Mouse (Mus musculus): ENCODE results near the gene Ckm. TPM values are rescaled to one million over a fixed set of nuclear protein-coding genes. Genes with fewer than 3 reads are reported as not detected.
A peak's percentile ranks its signal among the peaks of the same experiment; 100 is the strongest.

Ckm gene
- total and polyA plus RNA-seq, 3 experiments: not detected

DNA sequence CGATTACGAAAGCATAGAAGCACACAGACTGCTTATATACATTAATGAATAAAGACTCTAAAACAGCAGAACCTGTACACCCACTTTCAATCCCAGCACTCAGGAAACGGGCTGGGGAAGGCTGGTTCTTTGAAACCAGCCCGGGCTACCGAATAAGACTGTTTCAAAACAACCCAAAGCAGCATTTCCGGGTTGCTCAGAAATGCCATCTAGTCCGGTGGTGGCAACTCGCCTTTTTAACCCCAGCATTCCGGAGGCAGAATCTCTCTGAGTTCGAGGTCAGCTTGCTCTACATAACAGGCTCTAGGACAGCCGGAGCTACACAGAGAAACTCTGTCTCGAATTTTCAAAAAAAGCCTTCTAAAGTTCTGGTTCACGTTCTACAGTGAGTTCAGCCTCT is 45.9 kb upstream of the Ckm start:
- DNase-seq (ENCODE audit: low read depth, low spot score): peak; percentile 33
- peak overlapping the region; percentile 75 for H3K9ac ChIP-seq (ENCODE audit: control insufficient read depth, low read depth, low read length, poor library complexity, severe bottlenecking)
- H3K4me3 ChIP-seq (ENCODE audit: control insufficient read depth in 1 of 2, insufficient read depth in 1 of 2, low read depth in 2 of 2, low read length in 2 of 2): peak overlapping the region; percentile 58 to 66
- no peak for TF ChIP-seq TCF12 (IDR thresholded peaks at IDR 0.05; ENCODE audit: low read depth, low read length)
- no peak for TF ChIP-seq MYB (IDR thresholded peaks at IDR 0.05; ENCODE audit: low read depth, low read length)
- TF ChIP-seq MYC (IDR thresholded peaks at IDR 0.05; ENCODE audit: low read depth, low read length): no peak
- TF ChIP-seq JUND (IDR thresholded peaks at IDR 0.05; ENCODE audit: low read depth, low read length): no peak
- TF ChIP-seq SMC3 (IDR thresholded peaks at IDR 0.05; ENCODE audit: low read depth, low read length): no peak
- no peak for TF ChIP-seq CTCF (IDR thresholded peaks at IDR 0.05 in 2 of 3, conservative IDR thresholded peaks at IDR 0.05 in 1 of 3; ENCODE audit: control insufficient read depth in 1 of 3, insufficient read depth in 1 of 3, low read depth in 2 of 3, low read length in 3 of 3, poor library complexity in 1 of 3, severe bottlenecking in 1 of 3)
- no peak for TF ChIP-seq RAD21 (IDR thresholded peaks at IDR 0.05; ENCODE audit: low read depth, low read length)
- no peak for TF ChIP-seq SIN3A (IDR thresholded peaks at IDR 0.05; ENCODE audit: low read length)
- no peak for TF ChIP-seq KAT2A (conservative IDR thresholded peaks at IDR 0.05; ENCODE audit: low read depth, low read length)
- no peak for TF ChIP-seq HCFC1 (IDR thresholded peaks at IDR 0.05; ENCODE audit: low read depth, low read length)
- TF ChIP-seq POLR2AphosphoS2 (IDR thresholded peaks at IDR 0.05; ENCODE audit: low read length): no peak
- no peak for TF ChIP-seq GABPA (IDR thresholded peaks at IDR 0.05; ENCODE audit: low read depth, low read length)
- no peak for TF ChIP-seq E2F4 (IDR thresholded peaks at IDR 0.05; ENCODE audit: borderline replicate concordance, low read depth, low read length)
- no peak for TF ChIP-seq POLR2A (IDR thresholded peaks at IDR 0.05; ENCODE audit: control insufficient read depth in 1 of 2, insufficient read depth in 1 of 2, low read depth in 1 of 2, low read length in 2 of 2, poor library complexity in 1 of 2)
- no peak for TF ChIP-seq NELFE (IDR thresholded peaks at IDR 0.05; ENCODE audit: low read depth, low read length)
- TF ChIP-seq ZKSCAN1 (IDR thresholded peaks at IDR 0.05; ENCODE audit: low read depth, low read length): no peak
- H3K79me2 ChIP-seq (ENCODE audit: control insufficient read depth, insufficient read depth, low read length, poor library complexity): peaks cover 10% of the 10 kb centered on the region
- H3K4me1 ChIP-seq (ENCODE audit: control insufficient read depth in 1 of 2, insufficient read depth in 2 of 2, low read length in 2 of 2): peaks cover 0 to 13% of the 10 kb centered on the region in 2 experiments; a peak in 2 of 4 replicates
- H3K36me3 ChIP-seq (ENCODE audit: control insufficient read depth in 1 of 2, insufficient read depth in 2 of 2, low read length in 2 of 2): 0 out of 4 replicates have a peak, but pooled peaks cover 0 to 2% of the 10 kb centered on the region in 2 experiments
- no peaks in the 10 kb centered on the region for H3K27me3 ChIP-seq (ENCODE audit: control insufficient read depth in 1 of 2, insufficient read depth in 2 of 2, low read length in 2 of 2)
- H3K27ac ChIP-seq (ENCODE audit: control insufficient read depth, low read depth, low read length): no peak overlapping the region
- H3K9me3 ChIP-seq (replicated peaks; ENCODE audit: insufficient read depth, low read length): no peaks in the 10 kb centered on the region

DNA sequence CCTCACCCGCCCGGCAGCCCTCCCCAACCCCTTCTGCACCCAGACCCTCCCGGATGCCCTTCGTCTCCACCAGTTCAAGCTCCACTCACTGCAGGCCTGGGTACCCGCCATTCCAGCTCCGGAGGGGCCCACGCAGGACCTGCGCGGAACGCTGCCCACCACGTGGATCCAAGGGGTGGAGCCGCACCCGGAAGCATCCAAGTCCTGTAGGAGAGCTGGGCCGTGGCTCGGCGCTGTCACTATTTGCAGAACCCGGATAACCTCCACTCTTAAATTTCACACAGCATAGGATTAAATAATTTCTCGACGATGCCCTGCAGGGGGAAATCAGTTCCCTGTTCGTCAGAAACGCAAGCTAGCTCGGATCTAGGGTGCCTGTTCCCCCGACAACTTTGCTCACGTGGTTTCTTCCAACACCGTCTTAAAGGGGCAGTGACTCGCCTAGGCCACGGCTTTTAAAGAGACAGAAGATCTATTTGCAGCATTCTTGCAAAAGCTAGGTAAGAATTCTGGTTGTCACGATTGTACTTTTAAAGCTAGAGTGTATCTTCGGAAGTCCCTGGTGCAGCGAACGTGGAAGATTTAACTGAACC is 45.2 kb upstream of the Ckm start, which contains the start of the genes Cd3eap and Ppp1r13l:
TSS of gene Cd3eap (minus strand) at position 185 of the 593 bp plus-strand sequence.
TSS of gene Ppp1r13l (plus strand) at position 451 of the 593 bp plus-strand sequence.
- no peaks in the 10 kb centered on the region for H3K27me3 ChIP-seq (ENCODE audit: control insufficient read depth in 1 of 2, insufficient read depth in 2 of 2, low read length in 2 of 2)
- H3K4me1 ChIP-seq (ENCODE audit: control insufficient read depth in 1 of 2, insufficient read depth in 2 of 2, low read length in 2 of 2): peaks cover 0 to 13% of the 10 kb centered on the region in 2 experiments; a peak in 2 of 4 replicates
- TF ChIP-seq TBP (IDR thresholded peaks at IDR 0.05; ENCODE audit: low read depth, low read length) (peak; percentile 75), SIN3A (IDR thresholded peaks at IDR 0.05; ENCODE audit: low read length) (peak; percentile 99), EP300 (IDR thresholded peaks at IDR 0.05; ENCODE audit: low read depth in 1 of 2, low read length in 2 of 2) (0 out of 4 replicates have a peak, but pooled peaks of 1 of the 2 experiments have one; percentile 24), RCOR1 (IDR thresholded peaks at IDR 0.05; ENCODE audit: low read depth, low read length) (no peak), ELF1 (IDR thresholded peaks at IDR 0.05; ENCODE audit: low read depth, low read length) (no peak; the same call in 1 of the 2 replicates), USF1 (IDR thresholded peaks at IDR 0.05; ENCODE audit: low read depth, low read length) (peak; percentile 83), USF2 (IDR thresholded peaks at IDR 0.05; ENCODE audit: borderline replicate concordance in 1 of 2, insufficient read depth in 1 of 2, low read depth in 1 of 2, low read length in 2 of 2) (no peak), RAD21 (IDR thresholded peaks at IDR 0.05; ENCODE audit: low read depth, low read length) (no peak), POLR2AphosphoS5 (IDR thresholded peaks at IDR 0.05; ENCODE audit: borderline replicate concordance, low read depth, low read length) (no peak), MAFK (IDR thresholded peaks at IDR 0.05; ENCODE audit: borderline replicate concordance, low read depth, low read length) (no peak), GABPA (IDR thresholded peaks at IDR 0.05; ENCODE audit: low read depth, low read length) (no peak), BHLHE40 (IDR thresholded peaks at IDR 0.05; ENCODE audit: borderline replicate concordance, low read depth, low read length) (no peak), MYB (IDR thresholded peaks at IDR 0.05; ENCODE audit: low read depth, low read length) (no peak), UBTF (IDR thresholded peaks at IDR 0.05; ENCODE audit: borderline replicate concordance, insufficient read depth, low read depth, low read length) (no peak), ZNF384 (IDR thresholded peaks at IDR 0.05; ENCODE audit: low read depth, low read length) (no peak), MEF2A (IDR thresholded peaks at IDR 0.05; ENCODE audit: extremely low read depth, insufficient replicate concordance, low read depth, low read length, poor library complexity, severe bottlenecking) (no peak), TAL1 (IDR thresholded peaks at IDR 0.05; ENCODE audit: low read length) (no peak), KAT2A (conservative IDR thresholded peaks at IDR 0.05; ENCODE audit: low read depth, low read length) (0 out of 2 replicates have a peak, but pooled peaks have one; percentile 33), CTCF (IDR thresholded peaks at IDR 0.05 in 2 of 3, conservative IDR thresholded peaks at IDR 0.05 in 1 of 3; ENCODE audit: control insufficient read depth in 1 of 3, insufficient read depth in 1 of 3, low read depth in 2 of 3, low read length in 3 of 3, poor library complexity in 1 of 3, severe bottlenecking in 1 of 3) (no peak)

More for the DNA sequence above, 45.2 kb upstream of the Ckm start, which contains the start of the genes Cd3eap and Ppp1r13l:
- 0 out of 4 replicates have a peak, but pooled peaks cover 0 to 2% of the 10 kb centered on the region in 2 experiments for H3K36me3 ChIP-seq (ENCODE audit: control insufficient read depth in 1 of 2, insufficient read depth in 2 of 2, low read length in 2 of 2)
- peaks cover 10% of the 10 kb centered on the region for H3K79me2 ChIP-seq (ENCODE audit: control insufficient read depth, insufficient read depth, low read length, poor library complexity)
- DNase-seq (ENCODE audit: low read depth, low spot score): peak; percentile 95
- H3K9ac ChIP-seq (ENCODE audit: control insufficient read depth, low read depth, low read length, poor library complexity, severe bottlenecking): peak within 1 kb of the TSS; percentile 75
- no peaks in the 10 kb centered on the region for H3K9me3 ChIP-seq (replicated peaks; ENCODE audit: insufficient read depth, low read length)
- H3K4me3 ChIP-seq (ENCODE audit: control insufficient read depth in 1 of 2, insufficient read depth in 1 of 2, low read depth in 2 of 2, low read length in 2 of 2): peak within 1 kb of the TSS; percentile 58 to 66
- peak within 1 kb of the TSS; percentile 75 for H3K27ac ChIP-seq (ENCODE audit: control insufficient read depth, low read depth, low read length)
